Mouse (Mus musculus): Measurements from ENCODE around the gene Gspt1. TPM values are rescaled to one million over a fixed set of nuclear protein-coding genes. Genes with fewer than 3 reads are reported as not detected.
A peak's percentile ranks its signal among the peaks of the same experiment; 100 is the strongest.

Gene Gspt1
- polyA plus RNA-seq, 1 experiment from 2014 or later: 44.6 TPM

DNA sequence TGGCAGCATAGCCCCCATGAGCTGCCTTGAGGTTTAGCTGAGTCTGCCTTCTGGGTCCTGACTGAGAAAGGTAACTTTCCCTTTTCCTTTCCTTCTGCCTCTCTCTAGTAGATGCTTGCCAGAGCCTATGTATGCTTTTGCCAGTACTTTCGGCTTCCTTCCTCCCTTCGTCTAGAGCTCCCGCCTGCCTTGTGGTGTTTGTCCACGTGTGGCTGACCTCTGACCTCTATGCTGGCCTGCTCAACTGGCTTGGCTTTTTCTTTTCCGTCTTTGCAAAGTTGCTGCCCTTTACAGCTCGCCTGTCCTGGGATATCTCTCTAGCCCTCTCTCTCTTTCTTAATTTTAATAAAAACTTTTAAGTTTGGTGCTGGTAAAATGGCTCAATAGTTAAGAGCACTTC is 15.7 kb upstream of the Gspt1 start:
- Histone ChIP-seq H3K9me3 (ENCODE audit: control insufficient read depth, low read length) (no peaks in the 10 kb centered on the region), H3K27ac (replicated peaks) (no peak overlapping the region), H3K36me3 (ENCODE audit: control insufficient read depth, insufficient read depth, low read length) (no peaks in the 10 kb centered on the region), H3K4me3 (ENCODE audit: low read depth, low read length) (no peak overlapping the region), H3K9ac (ENCODE audit: low read length) (no peak overlapping the region), H3K4me1 (replicated peaks; ENCODE audit: control insufficient read depth, insufficient read depth) (no peaks in the 10 kb centered on the region), H3K27me3 (ENCODE audit: control insufficient read depth, insufficient read depth, low read length) (no peaks in the 10 kb centered on the region), H3K4me2 (replicated peaks; ENCODE audit: low read depth) (no peak overlapping the region)
- DNase-seq (ENCODE audit: low spot score): peak; percentile 34
- 30% methylated on average over 6 of the region's 6 CpGs for WGBS
- 0 out of 2 replicates have a peak, but pooled peaks have one; percentile 64 for ATAC-seq (ENCODE audit: low FRiP score, low TSS enrichment)
- TF ChIP-seq EP300 (optimal IDR thresholded peaks at IDR 0.05) (no peak), CTCF (IDR thresholded peaks at IDR 0.05; ENCODE audit: low read depth) (no peak)

DNA sequence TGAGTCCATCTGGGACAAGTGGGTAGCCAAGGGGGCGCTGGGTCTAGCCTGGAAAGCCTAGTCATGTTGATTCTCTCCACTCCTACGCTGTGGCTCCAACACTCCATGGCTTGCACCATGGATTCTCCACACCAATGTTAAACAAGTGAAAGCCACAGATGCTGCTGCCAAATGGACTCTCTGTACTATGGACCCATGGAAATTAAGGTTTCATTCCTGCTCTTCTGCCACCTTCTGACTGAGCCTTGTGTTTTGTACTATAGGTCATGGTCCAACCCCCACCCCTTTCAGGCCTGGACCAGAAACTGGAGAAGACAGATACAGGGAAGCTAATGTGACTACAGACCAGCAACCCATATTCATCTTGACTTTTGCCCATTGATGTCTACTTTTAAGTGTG is 12.4 kb upstream of the Gspt1 start:
- WGBS: 90% methylated on average over 2 of the region's 2 CpGs
- H3K9me3 ChIP-seq (ENCODE audit: control insufficient read depth, low read length): no peaks in the 10 kb centered on the region
- H3K9ac ChIP-seq (ENCODE audit: low read length): no peak overlapping the region
- no peaks in the 10 kb centered on the region for H3K36me3 ChIP-seq (ENCODE audit: control insufficient read depth, insufficient read depth, low read length)
- H3K4me2 ChIP-seq (replicated peaks; ENCODE audit: low read depth): no peak overlapping the region
- TF ChIP-seq EP300 (optimal IDR thresholded peaks at IDR 0.05): no peak
- no peak overlapping the region for H3K4me3 ChIP-seq (ENCODE audit: low read depth, low read length)
- ATAC-seq (ENCODE audit: low FRiP score, low TSS enrichment) (no peak), DNase-seq (ENCODE audit: low spot score) (no peak)
- H3K4me1 ChIP-seq (replicated peaks; ENCODE audit: control insufficient read depth, insufficient read depth): no peaks in the 10 kb centered on the region
- H3K27ac ChIP-seq (replicated peaks): no peak overlapping the region
- H3K27me3 ChIP-seq (ENCODE audit: control insufficient read depth, insufficient read depth, low read length): no peaks in the 10 kb centered on the region

DNA sequence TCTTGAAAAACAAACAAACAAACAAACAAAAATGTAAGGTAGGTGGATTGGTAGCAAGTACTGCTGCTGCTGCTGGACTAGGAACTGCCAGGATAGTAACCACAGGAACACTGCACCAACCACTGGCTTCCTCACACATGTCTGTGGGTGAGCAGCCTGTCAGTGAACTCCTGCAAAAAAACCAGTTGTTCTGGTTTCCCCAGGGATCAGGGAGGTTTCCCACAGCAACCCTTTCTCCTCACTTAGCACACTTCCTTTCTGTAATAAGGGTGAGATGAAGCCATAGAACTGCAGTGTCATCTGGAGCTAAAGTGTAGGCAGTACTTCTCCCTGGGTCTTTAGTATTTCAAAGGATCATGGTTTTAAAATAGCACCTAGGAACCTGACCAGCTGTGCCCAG is 9.1 kb upstream of the Gspt1 start:
- Histone ChIP-seq H3K27ac (replicated peaks) (peak overlapping the region; percentile 61; the same call in 1 of the 2 replicates), H3K4me2 (replicated peaks; ENCODE audit: low read depth) (no peak overlapping the region), H3K4me3 (ENCODE audit: low read depth, low read length) (no peak overlapping the region), H3K4me1 (replicated peaks; ENCODE audit: control insufficient read depth, insufficient read depth) (no peaks in the 10 kb centered on the region), H3K27me3 (ENCODE audit: control insufficient read depth, insufficient read depth, low read length) (no peaks in the 10 kb centered on the region), H3K9me3 (ENCODE audit: control insufficient read depth, low read length) (no peaks in the 10 kb centered on the region), H3K36me3 (ENCODE audit: control insufficient read depth, insufficient read depth, low read length) (no peaks in the 10 kb centered on the region), H3K9ac (ENCODE audit: low read length) (no peak overlapping the region)
- peak; percentile 92 for ATAC-seq (ENCODE audit: low FRiP score, low TSS enrichment)
- DNase-seq (ENCODE audit: low spot score): peak; percentile 54
- TF ChIP-seq CTCF (IDR thresholded peaks at IDR 0.05; ENCODE audit: low read depth) (no peak), EP300 (optimal IDR thresholded peaks at IDR 0.05) (no peak)

DNA sequence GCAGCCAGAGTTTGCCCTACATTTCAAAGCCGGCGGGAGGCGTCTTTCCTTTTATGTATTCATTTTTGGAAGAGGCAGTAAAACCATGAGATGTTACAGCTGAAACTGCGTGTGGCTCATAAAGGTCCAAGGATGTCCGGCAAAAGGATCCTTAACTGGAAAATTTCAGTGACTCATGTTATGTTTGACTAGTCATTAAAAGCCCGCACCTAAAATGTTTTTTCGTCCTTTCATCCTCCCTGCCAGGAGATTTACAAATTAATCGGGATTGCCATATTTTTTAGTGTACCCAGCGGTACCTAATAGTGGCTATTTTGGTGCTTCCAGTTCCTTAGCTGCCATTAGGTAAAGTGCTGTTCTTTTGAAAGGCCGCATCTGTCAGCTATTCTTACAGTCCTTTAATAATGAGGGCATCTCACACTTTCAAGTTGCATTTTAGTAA is 619 bp upstream of the Gspt1 start:
- peak overlapping the region; percentile 61 for H3K9ac ChIP-seq (ENCODE audit: low read length)
- H3K27ac ChIP-seq (replicated peaks): peak overlapping the region; percentile 83
- WGBS: 9% methylated on average over 10 of the region's 10 CpGs
- H3K4me3 ChIP-seq (ENCODE audit: low read depth, low read length): peak overlapping the region; percentile 99
- H3K4me1 ChIP-seq (replicated peaks; ENCODE audit: control insufficient read depth, insufficient read depth): no peaks in the 10 kb centered on the region; the same call in 1 of the 2 replicates
- peak overlapping the region; percentile 60 for H3K4me2 ChIP-seq (replicated peaks; ENCODE audit: low read depth)
- no peak for ATAC-seq (ENCODE audit: low FRiP score, low TSS enrichment)
- no peak for DNase-seq (ENCODE audit: low spot score)
- H3K27me3 ChIP-seq (ENCODE audit: control insufficient read depth, insufficient read depth, low read length): no peaks in the 10 kb centered on the region
- no peaks in the 10 kb centered on the region for H3K36me3 ChIP-seq (ENCODE audit: control insufficient read depth, insufficient read depth, low read length)
- no peaks in the 10 kb centered on the region for H3K9me3 ChIP-seq (ENCODE audit: control insufficient read depth, low read length)
- TF ChIP-seq EP300 (optimal IDR thresholded peaks at IDR 0.05) (no peak), CTCF (IDR thresholded peaks at IDR 0.05; ENCODE audit: low read depth) (no peak; the same call in none of the 2 replicates)

DNA sequence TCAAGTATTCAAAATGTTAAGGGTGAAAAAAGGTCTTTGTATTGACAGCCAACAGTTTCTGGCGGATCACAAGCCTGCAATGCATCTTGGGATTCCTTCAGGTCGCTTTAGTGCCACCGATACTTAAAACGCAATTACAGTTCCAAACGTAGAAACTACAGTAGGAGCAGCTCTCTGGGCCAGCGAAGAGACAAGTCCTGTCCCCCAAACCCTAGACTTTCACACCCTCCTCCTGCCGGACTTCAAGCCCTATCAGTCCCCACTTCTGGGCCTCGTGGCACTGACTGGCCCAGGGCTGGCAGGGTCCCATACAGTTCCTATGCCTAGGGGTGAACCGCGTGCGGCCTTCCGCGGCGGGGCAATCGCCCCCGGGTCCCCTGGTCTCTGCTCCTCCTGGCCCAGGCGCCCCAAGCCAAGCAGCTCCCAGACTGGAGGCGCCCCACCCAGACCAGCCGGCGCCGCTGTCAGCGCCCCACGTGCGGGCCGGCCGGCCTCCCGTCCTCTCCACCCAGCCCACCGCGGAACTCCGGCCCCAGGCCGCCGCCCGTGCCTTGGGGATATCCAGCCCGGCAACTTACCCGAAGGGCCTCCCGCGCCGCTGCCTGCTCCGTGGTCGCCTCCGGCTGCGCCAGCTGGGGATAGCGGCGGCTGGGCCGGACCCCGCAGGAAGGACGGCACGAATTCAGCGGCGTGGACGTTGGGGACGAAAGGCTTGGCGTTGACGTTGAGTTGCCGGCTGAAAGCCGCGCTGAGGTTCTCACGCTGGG is 877 bp downstream of the Gspt1 start:
- peak; percentile 75 for DNase-seq (ENCODE audit: low spot score)
- TF ChIP-seq CTCF (IDR thresholded peaks at IDR 0.05; ENCODE audit: low read depth) (no peak), EP300 (optimal IDR thresholded peaks at IDR 0.05) (no peak)
- H3K4me3 ChIP-seq (ENCODE audit: low read depth, low read length): peak overlapping the region; percentile 99
- H3K9ac ChIP-seq (ENCODE audit: low read length): peak overlapping the region; percentile 95
- no peaks in the 10 kb centered on the region for H3K9me3 ChIP-seq (ENCODE audit: control insufficient read depth, low read length)
- H3K4me2 ChIP-seq (replicated peaks; ENCODE audit: low read depth): peak overlapping the region; percentile 85
- H3K27me3 ChIP-seq (ENCODE audit: control insufficient read depth, insufficient read depth, low read length): no peaks in the 10 kb centered on the region
- H3K36me3 ChIP-seq (ENCODE audit: control insufficient read depth, insufficient read depth, low read length): no peaks in the 10 kb centered on the region
- H3K27ac ChIP-seq (replicated peaks): peak overlapping the region; percentile 97
- ATAC-seq (ENCODE audit: low FRiP score, low TSS enrichment): peak; percentile 68
- no peaks in the 10 kb centered on the region; the same call in 1 of the 2 replicates for H3K4me1 ChIP-seq (replicated peaks; ENCODE audit: control insufficient read depth, insufficient read depth)
- WGBS: under 1% methylated on average over 55 of the region's 58 CpGs

DNA sequence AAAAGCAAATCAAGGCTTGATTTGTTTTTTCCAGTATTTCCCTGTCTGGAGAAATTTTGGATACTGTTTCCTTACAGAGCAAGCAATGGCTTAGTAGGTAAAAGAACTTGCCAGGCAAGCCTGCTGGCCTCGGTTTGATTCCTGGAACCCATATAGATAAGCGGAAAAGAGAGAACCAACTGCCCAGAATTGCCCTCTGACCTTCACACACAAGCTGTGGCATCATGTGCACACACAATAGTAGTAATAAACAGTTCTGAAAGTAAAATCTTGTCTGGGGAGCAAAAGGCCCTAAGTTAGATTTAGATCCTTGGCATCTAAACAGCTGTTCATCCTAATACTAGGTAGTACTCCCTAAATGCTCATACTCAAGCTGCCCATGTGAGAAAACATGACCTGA is 6.3 kb downstream of the Gspt1 start:
- DNase-seq (ENCODE audit: low spot score) (peak; percentile 24), ATAC-seq (ENCODE audit: low FRiP score, low TSS enrichment) (no peak)
- no peak overlapping the region for H3K27ac ChIP-seq (replicated peaks)
- H3K36me3 ChIP-seq (ENCODE audit: control insufficient read depth, insufficient read depth, low read length): no peaks in the 10 kb centered on the region
- H3K27me3 ChIP-seq (ENCODE audit: control insufficient read depth, insufficient read depth, low read length): no peaks in the 10 kb centered on the region
- 50% methylated on average over 2 of the region's 2 CpGs for WGBS
- H3K4me1 ChIP-seq (replicated peaks; ENCODE audit: control insufficient read depth, insufficient read depth): no peaks in the 10 kb centered on the region; the same call in 1 of the 2 replicates
- no peaks in the 10 kb centered on the region for H3K9me3 ChIP-seq (ENCODE audit: control insufficient read depth, low read length)
- no peak overlapping the region for H3K4me2 ChIP-seq (replicated peaks; ENCODE audit: low read depth)
- TF ChIP-seq EP300 (optimal IDR thresholded peaks at IDR 0.05): no peak
- TF ChIP-seq CTCF (IDR thresholded peaks at IDR 0.05; ENCODE audit: low read depth): no peak
- H3K4me3 ChIP-seq (ENCODE audit: low read depth, low read length): no peak overlapping the region
- no peak overlapping the region for H3K9ac ChIP-seq (ENCODE audit: low read length)
